Mouse (Mus musculus): Measurements from ENCODE around the gene Srcap. TPM values are rescaled to one million over a fixed set of nuclear protein-coding genes. Genes with fewer than 3 reads are reported as not detected.
"Not testable (repeated sequence)": the region's sequence is repeated elsewhere in the genome, so short reads cannot be mapped to it uniquely, and the experiment has no call there.

The Srcap gene
- polyA plus RNA-seq (2015; fragmentation: Nextera tagmentation; extraction: Ambion mirVana): 12.6 and 14.5 TPM in 2 replicates

GRCm38 (mm10) chr7:127511808-127512230 lies at the start of gene Srcap:
Gene Srcap, plus strand, starts transcription at chr7:127511983.
- ATAC-seq (ENCODE audit: low read depth): peak; percentile 95
- Histone ChIP-seq H3K4me1 (replicated peaks) (peaks cover 43% of the 10 kb centered on the region), H3K4me2 (peak within 1 kb of the TSS; percentile 92), H3K36me3 (peaks cover 30% of the 10 kb centered on the region), H3K9me3 (replicated peaks) (no peaks in the 10 kb centered on the region), H3K27ac (peak within 1 kb of the TSS; percentile 96), H3K9ac (peak within 1 kb of the TSS; percentile 95), H3K4me3 (replicated peaks) (peak within 1 kb of the TSS; percentile 96), H3K27me3 (no peaks in the 10 kb centered on the region)
- peak; percentile 97 for DNase-seq
- 1% methylated on average over 37 of the region's 37 CpGs for WGBS (ENCODE audit: insufficient replicate concordance)

- Histone ChIP-seq H3K9ac (no peak overlapping the region), H3K4me2 (no peak overlapping the region), H3K4me1 (replicated peaks) (peaks cover 22% of the 10 kb centered on the region), H3K4me3 (replicated peaks) (no peak overlapping the region), H3K27me3 (no peaks in the 10 kb centered on the region), H3K36me3 (peaks cover 65% of the 10 kb centered on the region), H3K27ac (no peak overlapping the region), H3K9me3 (replicated peaks) (no peaks in the 10 kb centered on the region)
- DNase-seq: no peak
- WGBS (ENCODE audit: insufficient replicate concordance): 82% methylated on average over 3 of the region's 3 CpGs
- ATAC-seq (ENCODE audit: low read depth): no peak
Measured at GRCm38 (mm10) chr7:127465191-127465590, 46.6 kb upstream of the Srcap start.

- not testable (repeated sequence) for H3K4me3 ChIP-seq (replicated peaks); H3K9me3 ChIP-seq (replicated peaks); H3K27me3 ChIP-seq; DNase-seq; H3K4me2 ChIP-seq; H3K9ac ChIP-seq
- peak overlapping the region; percentile 43; the same call in 1 of the 2 replicates for H3K27ac ChIP-seq
- peak; percentile 63 for ATAC-seq (ENCODE audit: low read depth)
- WGBS (ENCODE audit: insufficient replicate concordance): 83% methylated on average over 2 of the region's 2 CpGs
- H3K36me3 ChIP-seq: peaks cover 60% of the 10 kb centered on the region
- H3K4me1 ChIP-seq (replicated peaks): peaks cover 23% of the 10 kb centered on the region
Measured at GRCm38 (mm10) chr7:127465670-127466069, 46.1 kb upstream of the Srcap start.

GRCm38 (mm10) chr7:127466606-127467005 lies 45.2 kb upstream of the Srcap start:
- 83% methylated on average over 4 of the region's 4 CpGs for WGBS (ENCODE audit: insufficient replicate concordance)
- no peak overlapping the region for H3K9ac ChIP-seq
- peaks cover 23% of the 10 kb centered on the region for H3K4me1 ChIP-seq (replicated peaks)
- DNase-seq (no peak), ATAC-seq (ENCODE audit: low read depth) (no peak)
- H3K27me3 ChIP-seq: no peaks in the 10 kb centered on the region
- no peak overlapping the region for H3K27ac ChIP-seq
- H3K4me2 ChIP-seq: no peak overlapping the region
- H3K9me3 ChIP-seq (replicated peaks): no peaks in the 10 kb centered on the region
- no peak overlapping the region for H3K4me3 ChIP-seq (replicated peaks)
- peaks cover 51% of the 10 kb centered on the region for H3K36me3 ChIP-seq

- 9% methylated on average over 10 of the region's 10 CpGs for WGBS (ENCODE audit: insufficient replicate concordance)
- H3K27ac ChIP-seq: peak overlapping the region; percentile 98
- no peak for DNase-seq
- peaks cover 61% of the 10 kb centered on the region for H3K36me3 ChIP-seq
- peaks cover 38% of the 10 kb centered on the region for H3K4me1 ChIP-seq (replicated peaks)
- ATAC-seq (ENCODE audit: low read depth): peak; percentile 30
- H3K9me3 ChIP-seq (replicated peaks): no peaks in the 10 kb centered on the region
- peak overlapping the region; percentile 93 for H3K4me2 ChIP-seq
- H3K4me3 ChIP-seq (replicated peaks): peak overlapping the region; percentile 90
- no peaks in the 10 kb centered on the region for H3K27me3 ChIP-seq
- peak overlapping the region; percentile 97 for H3K9ac ChIP-seq
Measured at GRCm38 (mm10) chr7:127470011-127470715, 41.6 kb upstream of the Srcap start.

GRCm38 (mm10) chr7:127470743-127471645 lies 40.8 kb upstream of the Srcap start:
- under 1% methylated on average over 46 of the region's 46 CpGs for WGBS (ENCODE audit: insufficient replicate concordance)
- H3K4me2 ChIP-seq: peak overlapping the region; percentile 93
- peak overlapping the region; percentile 90 for H3K4me3 ChIP-seq (replicated peaks)
- H3K4me1 ChIP-seq (replicated peaks): peaks cover 36% of the 10 kb centered on the region
- peak overlapping the region; percentile 98 for H3K27ac ChIP-seq
- DNase-seq (peak; percentile 88), ATAC-seq (ENCODE audit: low read depth) (peak; percentile 91)
- no peaks in the 10 kb centered on the region for H3K27me3 ChIP-seq
- peak overlapping the region; percentile 97 for H3K9ac ChIP-seq
- peaks cover 62% of the 10 kb centered on the region for H3K36me3 ChIP-seq
- no peaks in the 10 kb centered on the region for H3K9me3 ChIP-seq (replicated peaks)

GRCm38 (mm10) chr7:127471646-127472010 lies 40.2 kb upstream of the Srcap start:
- peak; percentile 44 for ATAC-seq (ENCODE audit: low read depth)
- peak; percentile 55 for DNase-seq
- 0% methylated on average over 24 of the region's 25 CpGs for WGBS (ENCODE audit: insufficient replicate concordance)
- Histone ChIP-seq H3K9ac (peak overlapping the region; percentile 97), H3K4me1 (replicated peaks) (peaks cover 41% of the 10 kb centered on the region), H3K4me2 (peak overlapping the region; percentile 93), H3K27me3 (no peaks in the 10 kb centered on the region), H3K4me3 (replicated peaks) (peak overlapping the region; percentile 90), H3K36me3 (peaks cover 63% of the 10 kb centered on the region), H3K9me3 (replicated peaks) (no peaks in the 10 kb centered on the region), H3K27ac (peak overlapping the region; percentile 98)

- WGBS (ENCODE audit: insufficient replicate concordance): 4% methylated on average over 7 of the region's 7 CpGs
- peak overlapping the region; percentile 93 for H3K4me2 ChIP-seq
- DNase-seq: no peak
- ATAC-seq (ENCODE audit: low read depth): no peak
- H3K9ac ChIP-seq: peak overlapping the region; percentile 97
- peak overlapping the region; percentile 98 for H3K27ac ChIP-seq
- H3K9me3 ChIP-seq (replicated peaks): no peaks in the 10 kb centered on the region
- H3K4me1 ChIP-seq (replicated peaks): peaks cover 45% of the 10 kb centered on the region
- no peaks in the 10 kb centered on the region for H3K27me3 ChIP-seq
- peaks cover 64% of the 10 kb centered on the region for H3K36me3 ChIP-seq
- H3K4me3 ChIP-seq (replicated peaks): peak overlapping the region; percentile 90
Measured at GRCm38 (mm10) chr7:127472060-127472459, 39.7 kb upstream of the Srcap start.

GRCm38 (mm10) chr7:127473705-127474104 lies 38.1 kb upstream of the Srcap start:
- no peaks in the 10 kb centered on the region for H3K9me3 ChIP-seq (replicated peaks)
- 85% methylated on average over 5 of the region's 5 CpGs for WGBS (ENCODE audit: insufficient replicate concordance)
- no peak overlapping the region for H3K27ac ChIP-seq
- ATAC-seq (ENCODE audit: low read depth) (no peak), DNase-seq (no peak)
- H3K4me1 ChIP-seq (replicated peaks): peaks cover 49% of the 10 kb centered on the region
- H3K4me2 ChIP-seq: no peak overlapping the region
- no peak overlapping the region for H3K4me3 ChIP-seq (replicated peaks)
- no peak overlapping the region for H3K9ac ChIP-seq
- H3K36me3 ChIP-seq: peaks cover 49% of the 10 kb centered on the region
- no peaks in the 10 kb centered on the region for H3K27me3 ChIP-seq

GRCm38 (mm10) chr7:127474378-127475070 lies 37.3 kb upstream of the Srcap start:
- Histone ChIP-seq H3K9ac (no peak overlapping the region), H3K36me3 (peaks cover 49% of the 10 kb centered on the region), H3K27ac (no peak overlapping the region), H3K9me3 (replicated peaks) (no peaks in the 10 kb centered on the region), H3K4me2 (no peak overlapping the region), H3K4me3 (replicated peaks) (no peak overlapping the region), H3K27me3 (no peaks in the 10 kb centered on the region), H3K4me1 (replicated peaks) (peaks cover 46% of the 10 kb centered on the region)
- no peak for ATAC-seq (ENCODE audit: low read depth)
- WGBS (ENCODE audit: insufficient replicate concordance): 77% methylated on average over 6 of the region's 6 CpGs
- DNase-seq: no peak
